In the genomic region with DNA sequence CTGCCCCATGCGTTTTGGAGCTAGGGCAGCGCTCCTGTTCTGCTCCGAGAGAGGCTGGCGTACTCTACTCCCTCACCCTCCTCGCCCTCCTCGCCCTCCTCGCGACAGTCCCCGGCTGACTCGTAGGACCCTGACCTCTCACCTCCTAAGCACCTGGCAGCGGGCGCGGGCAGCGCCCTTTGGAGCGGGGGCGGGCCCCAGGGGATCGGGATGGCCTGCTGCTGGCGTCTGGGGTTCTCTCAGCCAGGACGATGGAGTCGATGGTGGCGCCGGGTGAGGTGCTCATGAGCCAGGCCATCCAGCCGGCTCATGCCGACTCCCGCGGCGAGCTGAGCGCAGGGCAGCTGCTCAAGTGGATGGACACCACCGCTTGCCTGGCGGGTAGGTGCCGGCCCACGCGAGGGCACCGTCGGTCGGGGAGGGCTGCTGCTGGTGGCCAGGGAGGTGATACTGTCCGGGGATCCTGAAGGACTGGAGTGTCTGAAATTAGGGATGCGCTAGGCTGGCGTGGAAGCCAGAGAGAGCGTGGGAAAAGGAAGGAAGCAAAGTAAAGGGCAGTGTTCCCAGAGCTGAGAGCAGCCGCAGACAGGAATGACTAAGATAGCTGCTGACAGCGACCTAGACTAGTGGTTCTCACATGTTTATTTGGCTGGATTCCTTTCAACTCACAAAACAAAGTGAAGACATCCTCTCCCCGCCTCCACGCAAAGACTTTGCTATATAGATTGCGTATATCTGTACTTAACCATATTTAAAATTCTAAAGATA, we compare ENCODE assay signal across 9 mouse cellular contexts. TPM values are rescaled to one million over a fixed set of nuclear protein-coding genes. Genes with fewer than 3 reads are reported as not detected.
DNase-seq lines count a peak whose midpoint lies in the region; ATAC-seq and TF ChIP-seq lines count a peak whose summit lies in the region.
"Had no signal": no experiment of that assay in that cellular context is flagged by ENCODE, and none has a peak within 500 bp of the region (broad histone marks: within the 10 kb centered on the region; RNA-seq: fewer than 3 reads in every experiment).

A gene (plus strand): TSS at position 233 of the 768 bp plus-strand sequence.

- peak within 1 kb of the TSS; percentile 47 for H3K9ac ChIP-seq in hindbrain, embryonic 15.5 days
- peak within 1 kb of the TSS; percentile 26; the same call in 1 of the 2 replicates for H3K9ac ChIP-seq in limb, embryonic 14.5 days (ENCODE audit: low read depth, low read length, severe bottlenecking)
- H3K9ac ChIP-seq in neural tube, embryonic 12.5 days: peak within 1 kb of the TSS; percentile 60

- no peaks in the 10 kb centered on the region for H3K27me3 ChIP-seq in hindbrain, embryonic 15.5 days
- peaks cover 8% of the 10 kb centered on the region; the same call in 1 of the 2 replicates for H3K27me3 ChIP-seq in limb, embryonic 14.5 days (ENCODE audit: control insufficient read depth, insufficient read depth, low read length)
- H3K27me3 ChIP-seq in neural tube, embryonic 12.5 days (replicated peaks): peaks cover 7% of the 10 kb centered on the region

- no peak for TF ChIP-seq POLR2A in limb, embryonic 14.5 days (IDR thresholded peaks at IDR 0.05; ENCODE audit: borderline replicate concordance, extremely low read depth, insufficient read depth, insufficient read length)

- H3K4me2 ChIP-seq in hindbrain, embryonic 15.5 days: peak within 1 kb of the TSS; percentile 86
- H3K4me2 ChIP-seq in limb, embryonic 14.5 days (replicated peaks; ENCODE audit: low read depth, low read length, severe bottlenecking): peak within 1 kb of the TSS; percentile 72
- peak within 1 kb of the TSS; percentile 89 for H3K4me2 ChIP-seq in neural tube, embryonic 12.5 days (replicated peaks)

- no peaks in the 10 kb centered on the region for H3K9me3 ChIP-seq in hindbrain, embryonic 15.5 days
- H3K9me3 ChIP-seq in limb, embryonic 14.5 days (ENCODE audit: control insufficient read depth, low read length): no peaks in the 10 kb centered on the region
- no peaks in the 10 kb centered on the region for H3K9me3 ChIP-seq in neural tube, embryonic 12.5 days
- H3K9me3 ChIP-seq: G1E had no signal

- peak within 1 kb of the TSS; percentile 19; the same call in 1 of the 2 replicates for H3K27ac ChIP-seq in left cerebral cortex, adult 2 months
- H3K27ac ChIP-seq in hindbrain, embryonic 15.5 days (replicated peaks): no peak within 1 kb of the TSS
- no peak within 1 kb of the TSS for H3K27ac ChIP-seq in limb, embryonic 14.5 days (replicated peaks; ENCODE audit: low read depth, low read length)
- no peak within 1 kb of the TSS for H3K27ac ChIP-seq in neural tube, embryonic 12.5 days

- no peak for TF ChIP-seq CTCF in left cerebral cortex, adult 2 months (IDR thresholded peaks at IDR 0.05)

- 9% methylated on average over 45 of the region's 45 CpGs for WGBS in hindbrain, embryonic 15.5 days
- 10% methylated on average over 45 of the region's 45 CpGs for WGBS in limb, embryonic 14.5 days
- WGBS in neural tube, embryonic 12.5 days: 9% methylated on average over 45 of the region's 45 CpGs

- DNase-seq in left cerebral cortex, adult 2 months (ENCODE audit: extremely low spot score in 1 of 2, low spot score in 2 of 2): peak in 1 of 2 experiments; percentile 40
- DNase-seq in left cerebral cortex, adult 11 months (ENCODE audit: low spot score): no peak
- DNase-seq in cerebellum, adult 9-10 months: peak; percentile 48
- peak; percentile 18 for DNase-seq in forelimb bud, embryonic 11.5 days (ENCODE audit: low read depth, low spot score)
- no peak for DNase-seq in limb, embryonic 14.5 days (ENCODE audit: low spot score)
- no peak for DNase-seq in spleen, adult 18-20 months

- peaks cover 10% of the 10 kb centered on the region for H3K4me1 ChIP-seq in hindbrain, embryonic 15.5 days (replicated peaks)
- H3K4me1 ChIP-seq in limb, embryonic 14.5 days (ENCODE audit: control insufficient read depth, insufficient read depth, low read length): no peaks in the 10 kb centered on the region
- H3K4me1 ChIP-seq in neural tube, embryonic 12.5 days: peaks cover 3% of the 10 kb centered on the region

- peak within 1 kb of the TSS; percentile 55 for H3K4me3 ChIP-seq in left cerebral cortex, adult 2 months
- H3K4me3 ChIP-seq in hindbrain, embryonic 15.5 days: peak within 1 kb of the TSS; percentile 47
- H3K4me3 ChIP-seq in limb, embryonic 14.5 days (replicated peaks; ENCODE audit: low read length): peak within 1 kb of the TSS; percentile 35
- peak within 1 kb of the TSS; percentile 40 for H3K4me3 ChIP-seq in neural tube, embryonic 12.5 days

- H3K36me3 ChIP-seq in hindbrain, embryonic 15.5 days: no peaks in the 10 kb centered on the region
- H3K36me3 ChIP-seq in limb, embryonic 14.5 days (ENCODE audit: control insufficient read depth, insufficient read depth, low read length): no peaks in the 10 kb centered on the region
- H3K36me3 ChIP-seq in neural tube, embryonic 12.5 days: no peaks in the 10 kb centered on the region
- H3K36me3 ChIP-seq: G1E had no signal

- peak; percentile 86 for ATAC-seq in hindbrain, embryonic 15.5 days (ENCODE audit: low FRiP score, low read depth)
- no peak for ATAC-seq in limb, embryonic 14.5 days (ENCODE audit: low FRiP score, low read depth)
- peak; percentile 79 for ATAC-seq in neural tube, embryonic 12.5 days (ENCODE audit: low FRiP score, low read depth)

- intact Hi-C loops in left cerebral cortex, adult 2 months (cut with DNase I): no loop called here

RNA-seq across cellular contexts. Expression of the gene that starts here (rescaled TPM):
- total RNA-seq in left cerebral cortex, adult 2 months (2021): under 1 TPM in 1 of 2 experiments, not detected in 1; 0.54 TPM
- 0.30 TPM in 1 of 2 replicates, not detected in the other for polyA plus RNA-seq in hindbrain, embryonic 15.5 days (2015; fragmentation: Nextera tagmentation; extraction: Ambion mirVana)
- polyA plus RNA-seq in limb, embryonic 14.5 days (2012; rRNA removed): 0.09 and 0.11 TPM in 2 replicates
- not detected in 2 replicates for polyA plus RNA-seq in limb, embryonic 14.5 days (2014; fragmentation: Nextera tagmentation; extraction: Ambion mirVana)
- polyA plus RNA-seq in neural tube, embryonic 12.5 days (2016; fragmentation: Nextera tagmentation; extraction: Ambion mirVana): not detected in 2 replicates
- total RNA-seq: G1E had no signal
- polyA plus RNA-seq: G1E had no signal

Comparison
In these comparisons a context has a peak if more than half of its experiments do, and no peak if none do; other contexts are left out.
1. Peak in ATAC-seq, H3K4me3 ChIP-seq, H3K9ac ChIP-seq and H3K4me2 ChIP-seq in hindbrain, embryonic 15.5 days; RNA of the gene not detected or under 1 TPM.
2. Peak in ATAC-seq, H3K4me3 ChIP-seq, H3K9ac ChIP-seq and H3K4me2 ChIP-seq in neural tube, embryonic 12.5 days; RNA of the gene not detected or under 1 TPM.
3. DNase-seq: peak in cerebellum, adult 9-10 months (single experiment) and forelimb bud, embryonic 11.5 days (single experiment); none in left cerebral cortex, adult 11 months (single experiment), limb, embryonic 14.5 days (single experiment) and spleen, adult 18-20 months (0 of 2).
4. Peak in every context shown above with its lines, with median percentiles within 50 percentile points of each other: H3K4me3 ChIP-seq, H3K4me2 ChIP-seq and H3K9ac ChIP-seq.